Mouse (Mus musculus): ENCODE data around the gene Col8a1. TPM values are rescaled to one million over a fixed set of nuclear protein-coding genes. Genes with fewer than 3 reads are reported as not detected.

The Col8a1 gene
- polyA plus RNA-seq, 1 experiment from 2014 or later = 12.2 TPM

DNA sequence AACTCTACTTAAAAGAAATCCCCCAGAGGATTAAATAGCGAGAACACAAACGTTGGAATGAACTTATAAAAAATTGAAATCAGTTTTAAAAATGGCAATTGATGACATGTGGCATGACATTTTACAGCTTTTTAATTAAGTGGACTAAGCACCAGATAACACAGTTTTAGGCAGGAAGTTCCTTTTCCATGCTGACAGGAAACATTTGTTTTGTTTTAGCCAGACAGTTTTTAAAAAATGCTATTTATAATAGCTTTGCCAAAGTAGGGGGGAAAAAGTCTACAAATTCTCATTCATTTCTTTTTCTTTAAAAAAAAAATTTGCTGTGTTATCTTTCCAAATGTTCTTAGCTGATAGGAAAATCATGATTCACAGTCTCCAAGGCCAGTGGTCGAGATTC lies 29.6 kb downstream of the Col8a1 start:
- 33% methylated on average over 3 of the region's 3 CpGs for WGBS
- ATAC-seq (ENCODE audit: insufficient number of reproducible peaks, insufficient read depth, low FRiP score, low read depth) = no peak
- no peak overlapping the region for H3K4me3 ChIP-seq (ENCODE audit: low read depth, low read length)
- H3K36me3 ChIP-seq (ENCODE audit: control insufficient read depth, insufficient read depth, low read length) = no peaks in the 10 kb centered on the region
- no peak overlapping the region for H3K27ac ChIP-seq (ENCODE audit: low read length)
- H3K4me2 ChIP-seq (replicated peaks; ENCODE audit: low read depth, low read length) = no peak overlapping the region
- H3K4me1 ChIP-seq (ENCODE audit: control insufficient read depth, insufficient read depth, low read length) = no peaks in the 10 kb centered on the region
- H3K27me3 ChIP-seq (ENCODE audit: control insufficient read depth, insufficient read depth, low read length) = no peaks in the 10 kb centered on the region
- H3K9ac ChIP-seq (replicated peaks; ENCODE audit: low read depth, low read length) = no peak overlapping the region
- no peaks in the 10 kb centered on the region for H3K9me3 ChIP-seq (ENCODE audit: control insufficient read depth, low read depth, low read length)

DNA sequence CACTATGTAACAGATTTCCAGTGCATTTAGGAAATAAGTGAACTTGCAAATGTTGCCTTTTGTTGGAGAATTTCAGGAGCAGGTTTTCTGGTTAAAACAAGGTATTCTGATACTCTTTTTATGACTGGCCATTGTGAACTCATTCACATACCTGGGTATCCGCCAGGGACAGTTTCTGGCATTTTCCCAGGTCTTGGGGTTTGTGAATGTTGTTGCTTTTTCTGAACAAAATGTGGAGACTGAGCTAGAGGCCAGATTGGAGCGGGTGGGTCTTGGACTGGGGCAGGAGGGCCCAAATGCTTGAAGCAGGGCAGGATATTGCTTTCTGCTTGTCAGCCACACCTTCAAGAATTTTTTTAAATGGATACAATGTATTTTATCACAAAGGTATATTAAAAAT lies 35.6 kb downstream of the Col8a1 start:
- Histone ChIP-seq H3K36me3 (ENCODE audit: control insufficient read depth, insufficient read depth, low read length) (no peaks in the 10 kb centered on the region), H3K4me2 (replicated peaks; ENCODE audit: low read depth, low read length) (no peak overlapping the region), H3K4me1 (ENCODE audit: control insufficient read depth, insufficient read depth, low read length) (no peaks in the 10 kb centered on the region), H3K9ac (replicated peaks; ENCODE audit: low read depth, low read length) (no peak overlapping the region), H3K4me3 (ENCODE audit: low read depth, low read length) (no peak overlapping the region), H3K27me3 (ENCODE audit: control insufficient read depth, insufficient read depth, low read length) (no peaks in the 10 kb centered on the region), H3K9me3 (ENCODE audit: control insufficient read depth, low read depth, low read length) (no peaks in the 10 kb centered on the region), H3K27ac (ENCODE audit: low read length) (no peak overlapping the region)
- 82% methylated on average over 2 of the region's 2 CpGs for WGBS
- no peak for ATAC-seq (ENCODE audit: insufficient number of reproducible peaks, insufficient read depth, low FRiP score, low read depth)

DNA sequence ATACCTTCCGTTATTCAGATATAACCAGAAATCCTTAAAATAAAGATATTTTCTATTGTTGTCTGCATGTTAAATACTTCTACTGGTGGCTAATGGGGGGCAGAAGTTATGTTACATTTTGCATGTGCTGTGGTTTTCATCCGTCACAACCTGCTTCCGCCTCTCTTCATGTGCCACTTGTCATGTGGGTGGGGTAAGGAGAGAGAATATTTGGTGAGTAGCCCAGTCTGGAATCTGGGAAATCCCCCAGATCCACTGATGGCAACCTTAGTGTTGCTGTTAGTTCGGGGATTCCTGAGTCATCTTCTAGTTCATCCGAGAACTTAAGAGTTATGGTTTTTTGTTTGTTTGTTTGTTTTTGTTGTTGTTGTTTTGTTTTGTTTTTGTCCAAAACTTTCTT lies 55.8 kb downstream of the Col8a1 start:
- Histone ChIP-seq H3K36me3 (ENCODE audit: control insufficient read depth, insufficient read depth, low read length) (no peaks in the 10 kb centered on the region), H3K4me2 (replicated peaks; ENCODE audit: low read depth, low read length) (no peak overlapping the region), H3K27ac (ENCODE audit: low read length) (no peak overlapping the region), H3K4me3 (ENCODE audit: low read depth, low read length) (no peak overlapping the region), H3K9me3 (ENCODE audit: control insufficient read depth, low read depth, low read length) (no peaks in the 10 kb centered on the region), H3K4me1 (ENCODE audit: control insufficient read depth, insufficient read depth, low read length) (no peaks in the 10 kb centered on the region), H3K9ac (replicated peaks; ENCODE audit: low read depth, low read length) (no peak overlapping the region), H3K27me3 (ENCODE audit: control insufficient read depth, insufficient read depth, low read length) (no peaks in the 10 kb centered on the region)
- 82% methylated on average over 5 of the region's 5 CpGs for WGBS
- no peak for ATAC-seq (ENCODE audit: insufficient number of reproducible peaks, insufficient read depth, low FRiP score, low read depth)

DNA sequence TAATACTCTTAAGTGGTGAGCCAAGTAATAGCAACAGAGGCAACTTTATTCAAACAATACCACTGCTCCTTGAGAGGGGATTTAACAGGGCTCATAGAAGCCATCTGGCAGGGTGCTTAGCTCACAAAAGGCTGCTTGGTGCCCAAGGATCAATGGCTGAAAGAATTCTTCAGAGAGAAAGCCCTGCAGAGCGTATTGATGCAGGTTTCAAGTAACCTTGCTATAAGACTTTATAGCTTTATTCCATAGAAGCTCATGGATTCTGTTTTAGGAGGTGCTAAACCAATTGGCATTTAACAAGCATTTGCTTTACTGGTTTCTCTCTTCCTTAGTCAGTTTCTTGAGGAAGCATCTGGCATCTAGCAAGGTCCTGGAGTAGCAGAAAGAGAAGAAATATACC lies 59.8 kb downstream of the Col8a1 start:
- WGBS = 61% methylated on average over 1 of the region's 1 CpGs
- Histone ChIP-seq H3K27ac (ENCODE audit: low read length) (no peak overlapping the region), H3K4me2 (replicated peaks; ENCODE audit: low read depth, low read length) (no peak overlapping the region), H3K27me3 (ENCODE audit: control insufficient read depth, insufficient read depth, low read length) (no peaks in the 10 kb centered on the region), H3K36me3 (ENCODE audit: control insufficient read depth, insufficient read depth, low read length) (no peaks in the 10 kb centered on the region), H3K9ac (replicated peaks; ENCODE audit: low read depth, low read length) (no peak overlapping the region), H3K9me3 (ENCODE audit: control insufficient read depth, low read depth, low read length) (no peaks in the 10 kb centered on the region), H3K4me3 (ENCODE audit: low read depth, low read length) (no peak overlapping the region), H3K4me1 (ENCODE audit: control insufficient read depth, insufficient read depth, low read length) (no peaks in the 10 kb centered on the region)
- ATAC-seq (ENCODE audit: insufficient number of reproducible peaks, insufficient read depth, low FRiP score, low read depth) = no peak

DNA sequence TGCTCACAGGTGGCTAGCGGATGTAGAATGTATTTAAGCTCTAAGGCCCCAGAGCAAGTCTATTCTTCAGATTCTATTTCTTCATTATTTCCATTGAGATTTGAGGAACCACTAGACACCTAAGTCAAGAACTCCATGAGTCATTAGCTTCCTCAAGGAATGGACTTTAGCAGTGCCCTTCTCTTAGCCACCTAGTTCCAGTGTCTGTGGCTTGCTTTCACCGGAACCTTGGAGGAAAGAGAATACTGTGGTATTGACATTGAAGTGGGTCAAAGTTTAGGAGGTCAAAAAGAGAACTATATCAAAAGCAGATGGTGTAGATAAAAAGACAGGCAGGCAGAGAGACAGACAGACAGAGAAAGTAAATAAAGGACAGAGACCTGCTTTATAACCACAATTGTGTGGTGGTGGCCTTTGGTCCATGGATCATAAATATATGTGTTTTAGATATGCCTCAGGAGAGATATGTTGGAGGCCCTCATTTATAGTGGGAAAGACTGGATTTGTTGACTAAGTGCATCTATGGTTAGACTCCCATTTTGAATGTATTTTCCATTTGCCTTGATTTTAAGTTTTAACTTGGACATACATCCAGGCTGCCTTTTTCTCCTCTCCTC lies 60.5 kb downstream of the Col8a1 start:
- Histone ChIP-seq H3K4me2 (replicated peaks; ENCODE audit: low read depth, low read length) (no peak overlapping the region), H3K4me3 (ENCODE audit: low read depth, low read length) (no peak overlapping the region), H3K27me3 (ENCODE audit: control insufficient read depth, insufficient read depth, low read length) (no peaks in the 10 kb centered on the region), H3K36me3 (ENCODE audit: control insufficient read depth, insufficient read depth, low read length) (no peaks in the 10 kb centered on the region), H3K27ac (ENCODE audit: low read length) (no peak overlapping the region), H3K9ac (replicated peaks; ENCODE audit: low read depth, low read length) (no peak overlapping the region), H3K9me3 (ENCODE audit: control insufficient read depth, low read depth, low read length) (no peaks in the 10 kb centered on the region), H3K4me1 (ENCODE audit: control insufficient read depth, insufficient read depth, low read length) (no peaks in the 10 kb centered on the region)
- no peak for ATAC-seq (ENCODE audit: insufficient number of reproducible peaks, insufficient read depth, low FRiP score, low read depth)
- WGBS = 82% methylated on average over 2 of the region's 2 CpGs

DNA sequence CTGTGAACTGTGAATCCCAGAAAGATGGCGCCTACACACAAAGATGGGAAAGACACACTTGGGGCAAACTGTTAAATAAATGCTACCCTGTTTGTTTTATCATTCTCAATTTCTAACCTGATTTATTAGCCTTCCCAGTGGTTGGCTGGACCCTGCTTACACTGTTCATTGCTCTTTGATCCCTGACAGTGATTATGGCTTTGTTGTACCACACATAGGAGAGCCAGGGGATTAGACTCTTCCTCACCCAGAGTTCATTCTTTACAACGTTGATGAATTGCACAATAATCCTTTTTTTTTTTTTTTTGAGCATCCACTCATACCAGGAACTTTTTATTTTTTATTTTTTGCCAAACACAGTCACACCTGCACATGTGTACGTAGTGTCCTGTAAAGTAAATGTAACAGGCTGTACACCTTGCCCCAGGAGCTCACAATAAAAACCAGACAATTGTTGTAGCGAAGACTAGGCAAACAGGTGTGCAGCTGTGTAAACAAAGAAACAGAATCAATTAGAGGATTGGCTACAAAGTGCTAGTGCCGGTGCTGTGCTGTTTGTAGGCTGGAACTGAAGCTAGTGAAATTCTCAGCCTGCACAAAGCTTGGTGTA lies 68.6 kb downstream of the Col8a1 start:
- ATAC-seq (ENCODE audit: insufficient number of reproducible peaks, insufficient read depth, low FRiP score, low read depth) = peak; percentile 67; the same call in 1 of the 2 replicates
- 44% methylated on average over 5 of the region's 5 CpGs for WGBS
- no peaks in the 10 kb centered on the region for H3K4me1 ChIP-seq (ENCODE audit: control insufficient read depth, insufficient read depth, low read length)
- no peak overlapping the region for H3K27ac ChIP-seq (ENCODE audit: low read length)
- no peaks in the 10 kb centered on the region for H3K36me3 ChIP-seq (ENCODE audit: control insufficient read depth, insufficient read depth, low read length)
- no peaks in the 10 kb centered on the region for H3K9me3 ChIP-seq (ENCODE audit: control insufficient read depth, low read depth, low read length)
- no peak overlapping the region for H3K4me3 ChIP-seq (ENCODE audit: low read depth, low read length)
- H3K4me2 ChIP-seq (replicated peaks; ENCODE audit: low read depth, low read length) = no peak overlapping the region
- no peaks in the 10 kb centered on the region for H3K27me3 ChIP-seq (ENCODE audit: control insufficient read depth, insufficient read depth, low read length)
- no peak overlapping the region for H3K9ac ChIP-seq (replicated peaks; ENCODE audit: low read depth, low read length)

DNA sequence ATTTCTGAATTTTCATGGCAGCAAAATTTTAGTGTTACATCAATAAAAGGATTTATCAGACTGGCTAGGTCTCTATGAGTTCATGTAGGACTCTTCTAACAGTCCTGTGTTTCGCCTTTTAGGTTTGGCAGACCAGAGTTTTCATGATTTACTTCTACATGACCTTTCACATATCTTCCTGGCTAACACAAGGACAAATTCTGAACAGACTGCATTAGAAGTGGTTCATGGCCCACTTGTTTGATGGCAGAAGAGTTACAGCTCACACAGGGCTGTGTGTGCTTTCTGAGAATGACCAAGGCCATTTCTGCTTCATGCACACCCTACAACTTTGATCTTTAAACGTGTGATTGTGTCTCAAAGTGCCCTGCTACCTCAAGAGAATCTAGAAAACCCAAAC lies 82.3 kb downstream of the Col8a1 start:
- no peaks in the 10 kb centered on the region for H3K36me3 ChIP-seq (ENCODE audit: control insufficient read depth, insufficient read depth, low read length)
- no peaks in the 10 kb centered on the region for H3K27me3 ChIP-seq (ENCODE audit: control insufficient read depth, insufficient read depth, low read length)
- H3K4me3 ChIP-seq (ENCODE audit: low read depth, low read length) = no peak overlapping the region
- no peak overlapping the region for H3K27ac ChIP-seq (ENCODE audit: low read length)
- H3K9ac ChIP-seq (replicated peaks; ENCODE audit: low read depth, low read length) = no peak overlapping the region
- ATAC-seq (ENCODE audit: insufficient number of reproducible peaks, insufficient read depth, low FRiP score, low read depth) = no peak
- H3K4me2 ChIP-seq (replicated peaks; ENCODE audit: low read depth, low read length) = no peak overlapping the region
- WGBS = 47% methylated on average over 2 of the region's 2 CpGs
- no peaks in the 10 kb centered on the region for H3K9me3 ChIP-seq (ENCODE audit: control insufficient read depth, low read depth, low read length)
- H3K4me1 ChIP-seq (ENCODE audit: control insufficient read depth, insufficient read depth, low read length) = no peaks in the 10 kb centered on the region

DNA sequence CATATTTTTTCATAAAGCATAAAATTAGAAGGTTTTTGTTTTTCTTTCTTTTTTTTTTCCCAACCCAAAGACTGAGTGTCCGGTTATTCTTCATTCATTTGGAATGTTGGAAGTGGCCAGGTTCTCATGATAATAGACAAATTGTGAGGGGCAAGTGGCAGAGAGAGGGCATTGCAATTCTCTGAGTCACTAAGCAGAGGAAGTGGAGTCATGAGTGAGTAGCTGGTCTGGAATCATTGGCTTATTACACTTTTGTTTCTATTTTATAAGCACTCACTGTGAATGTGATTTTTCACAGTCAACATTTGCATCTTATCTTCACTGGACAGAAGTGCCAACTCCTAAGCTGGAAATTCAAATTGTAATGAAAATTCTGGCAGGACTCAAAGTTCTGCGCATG lies 82.9 kb downstream of the Col8a1 start:
- Histone ChIP-seq H3K4me1 (ENCODE audit: control insufficient read depth, insufficient read depth, low read length) (no peaks in the 10 kb centered on the region), H3K36me3 (ENCODE audit: control insufficient read depth, insufficient read depth, low read length) (no peaks in the 10 kb centered on the region), H3K4me2 (replicated peaks; ENCODE audit: low read depth, low read length) (no peak overlapping the region), H3K4me3 (ENCODE audit: low read depth, low read length) (no peak overlapping the region), H3K9me3 (ENCODE audit: control insufficient read depth, low read depth, low read length) (no peaks in the 10 kb centered on the region), H3K27me3 (ENCODE audit: control insufficient read depth, insufficient read depth, low read length) (no peaks in the 10 kb centered on the region), H3K9ac (replicated peaks; ENCODE audit: low read depth, low read length) (no peak overlapping the region), H3K27ac (ENCODE audit: low read length) (no peak overlapping the region)
- no peak for ATAC-seq (ENCODE audit: insufficient number of reproducible peaks, insufficient read depth, low FRiP score, low read depth)
- 71% methylated on average over 2 of the region's 2 CpGs for WGBS

DNA sequence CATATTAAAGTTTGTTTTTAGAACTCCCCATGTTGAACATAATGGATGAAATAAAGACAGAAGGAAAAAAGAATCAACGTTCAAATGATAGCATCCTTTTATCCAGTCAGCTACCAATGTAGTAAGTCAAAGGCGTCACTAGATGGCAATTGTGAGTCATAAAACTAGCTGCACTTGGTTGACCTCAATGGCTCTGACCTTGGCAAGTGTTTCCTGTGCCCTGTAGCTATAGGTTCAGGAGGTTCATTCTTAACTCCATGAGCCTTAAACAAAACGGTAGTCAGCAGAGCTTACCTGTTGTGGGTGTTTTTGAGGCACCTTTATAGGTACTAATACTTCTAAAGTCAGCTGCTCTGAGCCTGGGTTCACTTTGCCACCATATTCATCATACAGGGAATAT lies 85.2 kb downstream of the Col8a1 start:
- no peaks in the 10 kb centered on the region for H3K9me3 ChIP-seq (ENCODE audit: control insufficient read depth, low read depth, low read length)
- WGBS = 15% methylated on average over 3 of the region's 3 CpGs
- ATAC-seq (ENCODE audit: insufficient number of reproducible peaks, insufficient read depth, low FRiP score, low read depth) = no peak
- no peak overlapping the region for H3K4me3 ChIP-seq (ENCODE audit: low read depth, low read length)
- H3K27me3 ChIP-seq (ENCODE audit: control insufficient read depth, insufficient read depth, low read length) = no peaks in the 10 kb centered on the region
- no peak overlapping the region for H3K27ac ChIP-seq (ENCODE audit: low read length)
- no peak overlapping the region for H3K9ac ChIP-seq (replicated peaks; ENCODE audit: low read depth, low read length)
- H3K36me3 ChIP-seq (ENCODE audit: control insufficient read depth, insufficient read depth, low read length) = no peaks in the 10 kb centered on the region
- no peaks in the 10 kb centered on the region for H3K4me1 ChIP-seq (ENCODE audit: control insufficient read depth, insufficient read depth, low read length)
- H3K4me2 ChIP-seq (replicated peaks; ENCODE audit: low read depth, low read length) = no peak overlapping the region

All from stomach, embryonic 14.5 days (tissue).